Mouse (Mus musculus) yolk sac, embryonic 10.5 days (tissue): ENCODE data around the gene Sptssb.

Experiments
- DNase-seq: peaks from one replicate; pipeline ENCODE4 v3.0.0-alpha.2; 2017; ENCODE audit warnings: low spot score

Sptssb gene

GRCm38 (mm10) chr3:69859858-69860588 lies at the start of gene Sptssb:
Sptssb (minus strand) TSS chr3:69859940.
- peak; percentile 80 for DNase-seq

DNA sequence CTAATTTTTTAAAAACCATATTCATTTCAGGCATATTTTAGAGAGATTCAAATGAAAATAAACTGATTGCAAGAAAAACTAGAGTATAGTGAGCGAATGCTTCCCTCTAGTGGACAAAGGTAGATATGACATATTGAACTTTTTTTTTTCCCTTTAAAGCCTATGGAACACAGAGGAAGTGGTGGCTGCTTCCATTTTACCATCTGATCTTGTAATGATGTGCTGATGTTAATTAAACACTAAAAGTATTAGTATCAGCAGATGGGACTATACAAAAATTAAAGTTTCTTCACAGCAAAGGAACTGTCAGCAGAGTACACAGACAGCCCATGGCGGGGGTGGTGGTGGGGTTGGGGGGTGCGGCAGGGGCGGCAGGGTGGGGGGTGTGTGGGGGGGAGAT lies 48.3 kb upstream of the Sptssb start:
- DNase-seq = no peak

- DNase-seq = no peak
Measured at GRCm38 (mm10) chr3:69907564-69907963, 47.8 kb upstream of the Sptssb start.

DNA sequence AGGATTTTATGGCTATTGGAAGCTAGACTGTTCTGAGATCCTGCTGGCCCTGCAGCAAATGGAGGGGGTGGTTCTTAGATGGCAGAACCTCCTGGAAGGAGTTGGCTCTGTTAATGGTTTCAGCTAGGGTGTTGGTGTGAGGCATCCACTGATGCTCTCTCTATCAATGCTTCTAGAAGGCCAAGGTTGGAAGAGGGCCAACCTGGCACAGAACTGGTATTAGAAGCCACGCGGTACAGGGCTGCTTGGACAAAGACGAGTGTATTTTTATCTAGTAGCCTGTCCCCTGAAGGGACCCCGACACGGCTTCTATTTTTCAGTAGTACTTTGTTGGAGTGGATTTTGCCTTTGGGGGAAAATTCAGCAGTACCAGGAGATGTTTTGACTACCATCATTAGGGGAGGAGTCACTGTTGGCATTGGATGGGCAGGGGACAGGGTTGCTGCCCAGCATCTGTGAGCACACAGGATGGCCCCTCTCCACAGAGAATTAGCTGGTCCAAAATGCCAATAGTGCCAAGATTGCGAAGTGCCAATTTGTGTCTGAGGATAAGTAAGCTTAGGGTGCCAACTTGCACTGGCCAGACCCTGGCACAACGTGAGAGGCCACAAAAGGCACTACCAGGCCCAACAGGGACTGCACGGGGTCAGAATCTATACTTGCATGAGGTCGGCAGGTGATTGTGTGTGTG lies 43.2 kb upstream of the Sptssb start:
- no peak for DNase-seq

GRCm38 (mm10) chr3:69902382-69902781 lies 42.6 kb upstream of the Sptssb start:
- DNase-seq = no peak

- no peak for DNase-seq
Measured at GRCm38 (mm10) chr3:69901874-69902381, 42.2 kb upstream of the Sptssb start.

DNA sequence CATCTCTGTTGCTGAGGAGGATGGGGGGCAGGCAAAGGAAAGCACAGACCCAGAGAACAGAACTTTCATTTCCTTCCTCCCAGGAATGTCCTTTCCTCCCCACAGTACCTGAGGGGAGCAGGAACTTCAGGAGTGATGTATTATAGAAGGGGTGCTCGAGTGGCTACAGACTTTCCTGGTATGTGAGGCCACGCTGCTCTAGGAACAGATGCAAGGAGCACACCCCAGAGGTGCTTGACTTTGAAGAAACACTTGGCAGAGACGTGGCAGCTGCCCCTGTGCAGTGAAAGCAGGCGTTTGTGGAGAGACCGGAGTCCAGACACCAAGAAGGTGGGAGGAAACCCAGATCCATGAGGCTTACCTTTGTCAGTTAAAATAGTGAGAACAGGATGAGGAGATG lies 40.6 kb upstream of the Sptssb start:
- no peak for DNase-seq

GRCm38 (mm10) chr3:69897917-69898594 lies 38.3 kb upstream of the Sptssb start:
- DNase-seq = no peak

DNA sequence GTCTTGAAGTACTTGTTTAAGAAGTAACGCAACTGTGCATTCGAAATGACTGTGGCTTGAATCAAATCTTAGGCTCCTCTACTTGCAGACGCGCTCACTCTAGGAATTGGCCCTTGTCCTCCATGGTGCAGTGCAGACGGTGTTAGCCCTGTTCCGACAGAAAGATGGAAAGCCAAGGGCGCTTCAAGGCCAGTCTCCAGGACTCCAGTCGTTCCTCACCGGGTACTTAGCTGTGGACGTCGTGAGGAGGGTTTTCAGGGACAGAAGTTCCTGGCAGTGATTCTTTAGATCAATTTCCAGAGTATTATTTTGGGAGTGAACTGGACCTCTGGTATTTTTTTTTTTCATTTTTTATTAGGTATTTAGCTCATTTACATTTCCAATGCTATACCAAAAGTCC lies 35.8 kb upstream of the Sptssb start:
- DNase-seq = no peak

- DNase-seq = no peak
Measured at GRCm38 (mm10) chr3:69892187-69893094, 32.7 kb upstream of the Sptssb start.

DNA sequence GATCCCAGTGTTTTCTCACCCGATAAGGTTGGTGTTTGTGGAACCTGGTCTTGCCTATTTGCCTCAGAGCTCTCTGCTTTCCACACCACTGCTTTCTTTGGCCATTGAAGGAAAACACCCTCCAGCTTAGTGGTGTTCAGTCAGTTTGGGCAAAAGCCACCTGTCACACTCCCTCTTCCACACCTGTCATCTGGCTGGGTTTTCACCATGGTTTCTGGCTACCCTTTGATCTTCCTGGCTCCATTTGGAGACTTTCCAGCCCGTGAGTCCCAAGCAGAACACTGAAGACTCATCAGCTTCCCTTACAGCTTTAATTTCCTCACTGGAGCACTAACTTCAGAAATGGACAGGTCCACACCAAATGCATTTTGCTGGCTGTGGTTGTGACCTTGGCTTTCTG lies 26.1 kb upstream of the Sptssb start:
- no peak for DNase-seq

GRCm38 (mm10) chr3:69883710-69884109 lies 24.0 kb upstream of the Sptssb start:
- no peak for DNase-seq

DNA sequence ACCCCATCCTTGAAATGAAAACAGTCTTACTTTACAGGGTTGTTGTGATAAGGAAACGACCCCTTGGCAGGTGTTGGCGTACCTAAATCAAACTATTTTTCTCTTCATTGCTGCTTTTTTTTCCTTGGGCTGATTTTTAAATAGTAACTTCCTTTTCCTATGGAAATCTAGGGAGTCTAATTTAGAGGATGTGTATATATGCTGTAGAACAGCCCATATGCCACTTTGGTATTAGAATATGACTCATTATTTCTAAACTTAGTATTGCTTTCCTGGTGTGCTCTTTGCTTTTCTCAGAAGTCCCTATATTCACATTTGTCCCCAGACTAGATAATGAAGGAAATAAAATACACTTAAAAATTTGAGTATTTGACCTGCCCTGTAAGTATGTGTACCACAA lies 17.8 kb upstream of the Sptssb start:
- DNase-seq = no peak

GRCm38 (mm10) chr3:69874721-69875120 lies 15.0 kb upstream of the Sptssb start:
- DNase-seq = no peak

DNA sequence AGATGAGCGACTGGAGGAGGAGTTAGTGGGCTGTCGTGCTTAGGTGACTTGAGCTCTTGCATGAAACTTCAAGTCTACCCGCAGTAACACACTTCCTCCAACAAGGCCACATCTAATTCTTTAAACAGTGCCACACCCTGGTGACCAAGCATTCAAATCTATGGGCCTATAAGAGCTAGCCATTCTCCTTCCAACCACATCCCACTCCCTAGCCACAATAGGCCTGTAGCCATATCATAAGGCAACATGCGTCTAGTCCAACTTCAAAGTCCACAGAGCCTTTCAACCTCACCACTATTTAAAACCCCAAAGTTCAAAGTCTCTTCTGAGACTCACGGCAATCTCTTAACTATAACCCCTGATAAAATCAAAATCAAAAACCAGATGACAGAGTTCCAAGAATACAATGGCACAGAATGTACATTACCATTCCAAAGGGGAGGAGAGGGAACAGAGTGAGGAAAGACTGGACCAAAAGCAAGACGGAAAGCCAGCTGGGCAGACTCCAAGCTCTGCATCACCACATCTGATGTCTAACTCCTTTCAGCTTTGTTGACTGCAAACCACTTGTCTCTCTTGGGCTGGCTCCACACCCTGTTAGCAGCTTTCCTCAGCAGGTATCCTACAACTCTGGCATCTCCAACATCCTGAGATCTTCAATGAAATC lies 13.1 kb upstream of the Sptssb start:
- DNase-seq = no peak

- DNase-seq = no peak
Measured at GRCm38 (mm10) chr3:69871174-69871573, 11.4 kb upstream of the Sptssb start.

DNA sequence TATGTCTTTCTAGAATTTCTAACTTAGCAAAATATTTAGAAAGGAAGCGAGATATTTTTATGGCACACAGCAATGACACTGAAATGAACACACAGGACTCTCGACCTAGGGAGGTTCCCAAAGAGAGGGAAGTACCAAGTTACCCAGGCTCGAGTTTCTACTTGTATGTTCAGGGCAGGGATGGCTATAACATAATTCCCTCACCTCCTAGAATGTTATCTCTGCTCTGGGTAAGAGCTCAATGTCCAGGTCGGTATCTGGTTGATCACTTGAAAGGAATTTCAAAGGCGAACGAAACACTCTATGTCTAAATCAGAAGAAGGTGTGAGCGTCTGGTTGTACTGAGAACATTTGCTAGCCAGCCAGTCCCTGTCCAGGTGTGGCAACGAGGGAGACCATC lies 10.0 kb upstream of the Sptssb start:
- DNase-seq = no peak

- DNase-seq = no peak
Measured at GRCm38 (mm10) chr3:69861789-69862395, 2.2 kb upstream of the Sptssb start.

- DNase-seq = peak; percentile 21
Measured at GRCm38 (mm10) chr3:69860589-69861521, 1.1 kb upstream of the Sptssb start.

DNA sequence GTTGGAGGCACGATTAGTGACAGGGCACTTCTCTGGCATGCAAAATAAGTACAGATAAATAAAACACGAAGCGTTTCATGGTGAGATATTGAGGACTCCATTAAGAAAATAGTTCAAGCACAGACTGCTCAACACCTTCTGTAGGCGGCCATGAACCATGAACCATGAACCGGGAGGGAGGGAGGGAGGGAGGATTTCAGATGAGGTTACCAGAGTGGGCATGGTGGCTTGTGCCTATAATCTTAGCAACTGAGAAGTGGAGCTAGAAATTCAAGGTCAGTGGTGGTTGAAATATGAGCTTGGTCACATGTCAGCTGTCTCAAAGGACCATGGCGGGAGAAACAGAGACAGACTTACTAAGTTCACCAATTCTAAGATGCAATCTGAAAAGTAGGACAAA lies 20.3 kb downstream of the Sptssb start:
- no peak for DNase-seq
